Mouse (Mus musculus) forebrain, postnatal 0 days (tissue): ENCODE measurements around the gene Trim47. TPM values are rescaled to one million over a fixed set of nuclear protein-coding genes. Genes with fewer than 3 reads are reported as not detected.
"Not testable (repeated sequence)": the region's sequence is repeated elsewhere in the genome, so short reads cannot be mapped to it uniquely, and the experiment has no call there.

Experiments used
- ATAC-seq: fragments of 200-750 bp; cut with Nextera tagmentation; 2 replicates; pipeline ENCODE4 v1.8.0; 2017; ENCODE audit warnings: mild to moderate bottlenecking, moderate library complexity
- DNase-seq: peaks from one replicate; pipeline ENCODE4 v3.0.0-alpha.2; 2015
- H3K27ac ChIP-seq: fragments of 300-500 bp; sonication (generic); 2 replicates; pipeline ENCODE4 v1.5.1; 2014; ENCODE audit warnings: low read depth, mild to moderate bottlenecking, antibody characterized with exemption, low read length, moderate library complexity, mixed read lengths
- H3K27me3 ChIP-seq: fragments of 300-500 bp; sonication (generic); 2 replicates; pipeline ENCODE4 v1.6.1; 2014; ENCODE audit warnings: mild to moderate bottlenecking, low read length, mixed read lengths; ENCODE audit not compliant: insufficient read depth
- H3K36me3 ChIP-seq: fragments of 300-500 bp; sonication (generic); 2 replicates; pipeline ENCODE4 v1.6.1; 2014; ENCODE audit warnings: mild to moderate bottlenecking, moderate library complexity; ENCODE audit not compliant: insufficient read depth
- H3K4me1 ChIP-seq: fragments of 300-500 bp; sonication (generic); 2 replicates; pipeline ENCODE4 v1.6.1; 2014; ENCODE audit warnings: antibody characterized with exemption; ENCODE audit not compliant: insufficient read depth
- H3K4me2 ChIP-seq: fragments of 300-500 bp; sonication (generic); 2 replicates; pipeline ENCODE4 v1.6.1; 2014; ENCODE audit warnings: low read depth, mild to moderate bottlenecking, moderate library complexity
- H3K4me3 ChIP-seq: fragments of 300-500 bp; sonication (generic); 2 replicates; pipeline ENCODE4 v1.5.1; 2014; ENCODE audit warnings: low read depth, low read length, mixed read lengths
- H3K9ac ChIP-seq: fragments of 300-500 bp; sonication (generic); 2 replicates; pipeline ENCODE4 v1.6.1; 2014; ENCODE audit warnings: mild to moderate bottlenecking
- H3K9me3 ChIP-seq: fragments of 300-500 bp; sonication (generic); 2 replicates; pipeline ENCODE4 v1.6.1; 2016; ENCODE audit warnings: low read length
- CTCF ChIP-seq: sonication (generic); IDR thresholded peaks from 2 replicates; pipeline ENCODE4 v1.5.1; 2016; ENCODE audit warnings: antibody characterized with exemption, control low read depth, low read depth
- WGBS: fragments of 180-500 bp; shearing (Covaris S2); extraction: QIAGEN DNeasy Blood & Tissue Kit; methylation state at CpG from one replicate; pipeline ENCODE4 v1.1.7; 2014; 5-methylcytosine and 5-hydroxymethylcytosine counted together
- polyA plus RNA-seq: library from polyadenylated mRNA; unstranded; fragments of >200 nt; fragmentation: Nextera tagmentation; extraction: Ambion mirVana; gene quantifications from 2 replicates; pipeline ENCODE4 v1.2.1, GENCODE M21; 2015
- total RNA-seq: library from RNA; depleted of rRNA; stranded (reverse); fragments of >200 nt; gene quantifications from 2 replicates; pipeline ENCODE4 v1.2.3, GENCODE M21; 2014

The Trim47 gene
- total and polyA plus RNA-seq, 2 experiments from 2014 or later: 7.8 to 13.0 TPM

GRCm38 (mm10) chr11:116129993-116130487, 3.0 kb upstream of the Trim47 start:
- no peak for TF ChIP-seq CTCF
- peak overlapping the region; percentile 67 for H3K4me2 ChIP-seq
- peak overlapping the region; percentile 71 for H3K9ac ChIP-seq
- peaks cover 24% of the 10 kb centered on the region for H3K36me3 ChIP-seq
- ATAC-seq (peak; percentile 55), DNase-seq (no peak)
- no peaks in the 10 kb centered on the region for H3K27me3 ChIP-seq
- 33% methylated on average over 8 of the region's 8 CpGs for WGBS
- H3K4me3 ChIP-seq: peak overlapping the region; percentile 52
- peak overlapping the region; percentile 94 for H3K27ac ChIP-seq
- 0 out of 2 replicates have a peak, but pooled peaks cover 4% of the 10 kb centered on the region for H3K4me1 ChIP-seq
- H3K9me3 ChIP-seq: no peaks in the 10 kb centered on the region

- no peaks in the 10 kb centered on the region for H3K27me3 ChIP-seq
- ATAC-seq (no peak), DNase-seq (no peak)
- peak overlapping the region; percentile 14; the same call in 1 of the 2 replicates for H3K9ac ChIP-seq
- no peaks in the 10 kb centered on the region for H3K9me3 ChIP-seq
- H3K36me3 ChIP-seq: peaks cover 16% of the 10 kb centered on the region
- TF ChIP-seq CTCF: no peak
- no peak overlapping the region for H3K27ac ChIP-seq
- H3K4me1 ChIP-seq: 0 out of 2 replicates have a peak, but pooled peaks cover 4% of the 10 kb centered on the region
- H3K4me3 ChIP-seq: no peak overlapping the region
- 85% methylated on average over 9 of the region's 9 CpGs for WGBS
- 0 out of 2 replicates have a peak overlapping the region, but pooled peaks have one; percentile 67 for H3K4me2 ChIP-seq
Measured at GRCm38 (mm10) chr11:116129091-116129790, 2.2 kb upstream of the Trim47 start.

GRCm38 (mm10) chr11:116127986-116128385, 976 bp upstream of the Trim47 start:
- no peak overlapping the region for H3K9ac ChIP-seq
- no peaks in the 10 kb centered on the region for H3K27me3 ChIP-seq
- H3K9me3 ChIP-seq: no peaks in the 10 kb centered on the region
- peaks cover 5% of the 10 kb centered on the region; the same call in 1 of the 2 replicates for H3K36me3 ChIP-seq
- H3K4me3 ChIP-seq: no peak overlapping the region
- 74% methylated on average over 9 of the region's 9 CpGs for WGBS
- ATAC-seq: no peak
- 0 out of 2 replicates have a peak, but pooled peaks cover 4% of the 10 kb centered on the region for H3K4me1 ChIP-seq
- H3K4me2 ChIP-seq: no peak overlapping the region
- TF ChIP-seq CTCF: no peak
- H3K27ac ChIP-seq: no peak overlapping the region
- DNase-seq: no peak

- no peaks in the 10 kb centered on the region for H3K27me3 ChIP-seq
- H3K9ac ChIP-seq: no peak overlapping the region
- no peaks in the 10 kb centered on the region for H3K9me3 ChIP-seq
- no peak overlapping the region for H3K27ac ChIP-seq
- ATAC-seq: no peak
- H3K4me2 ChIP-seq: no peak overlapping the region
- WGBS: 95% methylated on average over 15 of the region's 15 CpGs
- H3K36me3 ChIP-seq: peaks cover 5% of the 10 kb centered on the region; the same call in 1 of the 2 replicates
- 0 out of 2 replicates have a peak, but pooled peaks cover 4% of the 10 kb centered on the region for H3K4me1 ChIP-seq
- DNase-seq: no peak
- H3K4me3 ChIP-seq: no peak overlapping the region
- TF ChIP-seq CTCF: no peak
Measured at GRCm38 (mm10) chr11:116126261-116126660, 749 bp downstream of the Trim47 start.

- WGBS: 87% methylated on average over 8 of the region's 8 CpGs
- H3K27ac ChIP-seq, H3K36me3 ChIP-seq, H3K27me3 ChIP-seq, H3K4me1 ChIP-seq, H3K9ac ChIP-seq, H3K4me3 ChIP-seq, ATAC-seq, DNase-seq, H3K9me3 ChIP-seq, H3K4me2 ChIP-seq: not testable (repeated sequence)
Measured at GRCm38 (mm10) chr11:116121731-116122245, 5.2 kb downstream of the Trim47 start.

GRCm38 (mm10) chr11:116117819-116118218, 9.2 kb downstream of the Trim47 start:
- no peak overlapping the region for H3K27ac ChIP-seq
- no peaks in the 10 kb centered on the region for H3K4me1 ChIP-seq
- ATAC-seq (no peak), DNase-seq (no peak)
- no peak overlapping the region for H3K4me3 ChIP-seq
- H3K36me3 ChIP-seq: no peaks in the 10 kb centered on the region
- H3K27me3 ChIP-seq: no peaks in the 10 kb centered on the region
- H3K9me3 ChIP-seq: no peaks in the 10 kb centered on the region
- no peak overlapping the region for H3K4me2 ChIP-seq
- no peak for TF ChIP-seq CTCF
- no peak overlapping the region for H3K9ac ChIP-seq

GRCm38 (mm10) chr11:116117241-116117640, 9.8 kb downstream of the Trim47 start:
- 70% methylated on average over 12 of the region's 12 CpGs for WGBS
- Histone ChIP-seq H3K4me3 (no peak overlapping the region), H3K4me2 (no peak overlapping the region), H3K27ac (no peak overlapping the region), H3K36me3 (no peaks in the 10 kb centered on the region), H3K9me3 (no peaks in the 10 kb centered on the region), H3K4me1 (no peaks in the 10 kb centered on the region), H3K9ac (no peak overlapping the region), H3K27me3 (no peaks in the 10 kb centered on the region)
- DNase-seq (no peak), ATAC-seq (no peak)
- TF ChIP-seq CTCF: no peak
